Mouse (Mus musculus): Measurements from ENCODE around the gene Ankrd66. TPM values are rescaled to one million over a fixed set of nuclear protein-coding genes. Genes with fewer than 3 reads are reported as not detected.

The Ankrd66 gene
- polyA plus RNA-seq, 1 experiment from 2014 or later, result 0.16 TPM

DNA sequence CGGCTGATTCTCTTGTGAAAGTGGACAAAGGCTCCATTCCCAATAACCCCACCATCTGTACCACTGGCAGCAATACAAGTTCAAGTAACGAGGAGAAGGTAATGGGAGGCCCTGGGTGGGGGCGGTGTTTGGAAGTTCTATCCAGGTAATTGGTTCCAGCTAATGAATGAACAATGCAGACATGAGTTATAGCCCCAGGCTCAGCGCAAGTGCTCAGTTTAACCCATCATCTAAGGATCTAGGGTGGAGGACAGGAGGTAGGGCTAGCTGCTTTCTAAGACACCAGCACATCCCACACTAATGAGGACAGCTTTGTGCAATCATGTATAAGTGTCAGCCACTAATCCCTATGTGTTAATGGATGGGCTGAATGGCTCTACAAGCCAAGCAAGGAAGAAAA lies 32.7 kb downstream of the Ankrd66 start:
- no peak for ATAC-seq (ENCODE audit: low FRiP score)
- Histone ChIP-seq H3K4me2 (no peak overlapping the region), H3K27me3 (ENCODE audit: control insufficient read depth, insufficient read depth, low read length) (no peaks in the 10 kb centered on the region), H3K4me3 (ENCODE audit: low read depth, low read length) (no peak overlapping the region), H3K9ac (ENCODE audit: low read length) (no peak overlapping the region), H3K4me1 (ENCODE audit: control insufficient read depth, insufficient read depth, low read length) (no peaks in the 10 kb centered on the region), H3K9me3 (ENCODE audit: control insufficient read depth, low read length) (no peaks in the 10 kb centered on the region), H3K36me3 (ENCODE audit: control insufficient read depth, insufficient read depth, low read length) (no peaks in the 10 kb centered on the region), H3K27ac (ENCODE audit: low read depth, low read length) (no peak overlapping the region)
- DNase-seq (ENCODE audit: low spot score, missing footprints), result peak; percentile 77
- WGBS, result 70% methylated on average over 4 of the region's 4 CpGs

DNA sequence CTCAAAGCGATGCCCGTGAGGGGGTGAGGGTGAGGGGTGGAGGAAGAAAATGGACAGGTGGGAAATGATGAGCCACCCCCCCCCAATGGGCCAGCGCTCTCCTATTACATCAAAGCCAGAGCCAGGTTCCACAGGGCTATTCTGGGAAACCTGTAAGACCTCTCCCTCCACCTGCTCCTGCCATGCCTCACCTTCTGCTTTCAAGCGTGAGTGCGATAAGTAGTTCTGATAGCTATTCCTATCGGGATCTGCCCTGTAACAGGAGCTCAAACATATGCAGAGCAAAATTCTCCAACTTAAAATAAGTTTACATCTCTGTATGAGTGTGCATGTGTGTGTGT lies 38.9 kb downstream of the Ankrd66 start:
- Histone ChIP-seq H3K9ac (ENCODE audit: low read length) (no peak overlapping the region), H3K27me3 (ENCODE audit: control insufficient read depth, insufficient read depth, low read length) (no peaks in the 10 kb centered on the region), H3K36me3 (ENCODE audit: control insufficient read depth, insufficient read depth, low read length) (no peaks in the 10 kb centered on the region), H3K27ac (ENCODE audit: low read depth, low read length) (no peak overlapping the region), H3K9me3 (ENCODE audit: control insufficient read depth, low read length) (no peaks in the 10 kb centered on the region), H3K4me1 (ENCODE audit: control insufficient read depth, insufficient read depth, low read length) (no peaks in the 10 kb centered on the region), H3K4me2 (no peak overlapping the region), H3K4me3 (ENCODE audit: low read depth, low read length) (no peak overlapping the region)
- ATAC-seq (ENCODE audit: low FRiP score) (no peak), DNase-seq (ENCODE audit: low spot score, missing footprints) (no peak)
- WGBS, result 79% methylated on average over 6 of the region's 6 CpGs

DNA sequence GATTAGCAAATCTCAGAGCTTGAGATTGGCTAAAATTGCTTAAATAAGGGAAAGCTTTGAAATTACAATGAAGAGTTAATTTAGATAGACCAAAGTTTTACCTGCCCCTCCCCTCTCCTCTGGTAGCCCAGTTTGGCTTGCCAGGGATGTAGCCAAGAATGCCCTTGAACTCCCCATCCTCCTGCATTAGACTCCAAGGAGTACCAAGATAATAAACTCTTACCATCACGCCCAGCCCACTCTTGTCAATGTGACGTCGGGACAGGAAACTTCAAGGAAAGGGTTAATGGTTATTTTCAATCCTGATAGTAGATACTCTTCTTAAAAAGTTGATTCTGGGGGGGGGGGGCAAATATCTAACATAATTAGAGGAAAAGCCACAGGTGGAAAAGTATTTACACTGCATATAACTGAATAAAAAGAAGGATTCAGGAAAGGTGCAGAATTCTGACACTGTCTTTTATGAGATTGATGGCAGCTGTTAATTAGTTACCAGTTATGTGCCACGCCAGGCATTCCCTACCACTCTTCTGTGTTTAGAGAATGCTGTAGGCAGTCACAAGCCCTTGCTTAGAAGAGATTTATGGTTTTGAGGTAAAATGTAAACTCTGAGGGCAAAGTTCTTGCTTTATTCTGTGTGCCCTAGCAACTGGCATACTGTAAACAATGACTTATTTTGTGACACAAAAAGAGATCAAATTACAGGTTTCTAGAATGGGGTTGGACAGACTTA lies 39.4 kb downstream of the Ankrd66 start:
- WGBS, result 87% methylated on average over 4 of the region's 4 CpGs
- Histone ChIP-seq H3K4me1 (ENCODE audit: control insufficient read depth, insufficient read depth, low read length) (no peaks in the 10 kb centered on the region), H3K9me3 (ENCODE audit: control insufficient read depth, low read length) (no peaks in the 10 kb centered on the region), H3K27me3 (ENCODE audit: control insufficient read depth, insufficient read depth, low read length) (no peaks in the 10 kb centered on the region), H3K36me3 (ENCODE audit: control insufficient read depth, insufficient read depth, low read length) (no peaks in the 10 kb centered on the region), H3K9ac (ENCODE audit: low read length) (no peak overlapping the region), H3K4me2 (no peak overlapping the region), H3K27ac (ENCODE audit: low read depth, low read length) (no peak overlapping the region), H3K4me3 (ENCODE audit: low read depth, low read length) (no peak overlapping the region)
- no peak for ATAC-seq (ENCODE audit: low FRiP score)
- no peak for DNase-seq (ENCODE audit: low spot score, missing footprints)

DNA sequence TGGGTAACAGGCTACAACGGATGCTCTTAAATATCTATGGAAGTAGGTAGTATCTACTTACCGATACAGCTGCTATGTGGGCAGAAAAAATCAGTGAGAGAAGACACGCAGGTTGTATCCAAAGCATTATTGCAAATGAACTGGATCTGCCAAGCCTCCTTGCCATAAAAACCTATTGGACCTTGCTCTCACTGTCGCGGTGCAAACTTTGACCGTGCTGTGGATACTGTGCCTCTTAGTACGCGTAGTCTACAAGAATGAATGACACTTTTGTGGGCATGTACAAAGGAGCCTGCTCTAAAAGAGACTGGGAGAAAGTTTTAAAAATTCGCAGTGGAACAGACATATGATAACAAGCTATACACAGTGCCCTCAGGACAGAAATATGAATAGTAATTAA lies 40.8 kb downstream of the Ankrd66 start, which contains the start of gene Mep1a:
Mep1a (minus strand) TSS at position 221 of the 400 bp plus-strand sequence.
- no peak for ATAC-seq (ENCODE audit: low FRiP score)
- H3K36me3 ChIP-seq (ENCODE audit: control insufficient read depth, insufficient read depth, low read length), result no peaks in the 10 kb centered on the region
- DNase-seq (ENCODE audit: low spot score, missing footprints), result peak; percentile 17
- H3K4me3 ChIP-seq (ENCODE audit: low read depth, low read length), result no peak within 1 kb of the TSS
- no peak within 1 kb of the TSS for H3K4me2 ChIP-seq
- H3K27me3 ChIP-seq (ENCODE audit: control insufficient read depth, insufficient read depth, low read length), result no peaks in the 10 kb centered on the region
- 92% methylated on average over 9 of the region's 9 CpGs for WGBS
- no peak within 1 kb of the TSS for H3K9ac ChIP-seq (ENCODE audit: low read length)
- H3K4me1 ChIP-seq (ENCODE audit: control insufficient read depth, insufficient read depth, low read length), result no peaks in the 10 kb centered on the region
- H3K27ac ChIP-seq (ENCODE audit: low read depth, low read length), result no peak within 1 kb of the TSS
- no peaks in the 10 kb centered on the region for H3K9me3 ChIP-seq (ENCODE audit: control insufficient read depth, low read length)

DNA sequence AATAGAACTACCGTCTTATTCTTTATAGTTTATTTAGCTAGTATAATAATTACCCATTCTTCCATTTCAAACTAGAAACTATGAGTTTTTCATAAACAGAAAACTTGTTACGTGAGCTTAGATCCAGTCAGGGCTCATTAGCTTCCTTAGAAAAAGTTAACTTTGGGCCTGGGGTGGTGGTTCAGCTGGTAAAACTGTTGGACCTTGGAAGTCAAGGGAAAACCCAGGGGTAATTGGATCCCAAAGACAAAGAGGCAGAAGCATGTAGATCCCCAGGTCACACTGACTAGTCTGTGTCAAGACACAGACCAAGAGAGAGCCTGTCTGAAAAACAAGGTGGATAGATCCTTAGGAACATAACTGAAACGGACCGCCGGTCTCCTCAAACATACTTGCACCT lies 41.8 kb downstream of the Ankrd66 start:
- Histone ChIP-seq H3K9me3 (ENCODE audit: control insufficient read depth, low read length) (no peaks in the 10 kb centered on the region), H3K4me1 (ENCODE audit: control insufficient read depth, insufficient read depth, low read length) (no peaks in the 10 kb centered on the region), H3K36me3 (ENCODE audit: control insufficient read depth, insufficient read depth, low read length) (no peaks in the 10 kb centered on the region), H3K27ac (ENCODE audit: low read depth, low read length) (no peak overlapping the region), H3K4me3 (ENCODE audit: low read depth, low read length) (no peak overlapping the region), H3K4me2 (no peak overlapping the region), H3K9ac (ENCODE audit: low read length) (no peak overlapping the region), H3K27me3 (ENCODE audit: control insufficient read depth, insufficient read depth, low read length) (no peaks in the 10 kb centered on the region)
- DNase-seq (ENCODE audit: low spot score, missing footprints) (peak; percentile 47), ATAC-seq (ENCODE audit: low FRiP score) (no peak)
- 95% methylated on average over 5 of the region's 5 CpGs for WGBS

DNA sequence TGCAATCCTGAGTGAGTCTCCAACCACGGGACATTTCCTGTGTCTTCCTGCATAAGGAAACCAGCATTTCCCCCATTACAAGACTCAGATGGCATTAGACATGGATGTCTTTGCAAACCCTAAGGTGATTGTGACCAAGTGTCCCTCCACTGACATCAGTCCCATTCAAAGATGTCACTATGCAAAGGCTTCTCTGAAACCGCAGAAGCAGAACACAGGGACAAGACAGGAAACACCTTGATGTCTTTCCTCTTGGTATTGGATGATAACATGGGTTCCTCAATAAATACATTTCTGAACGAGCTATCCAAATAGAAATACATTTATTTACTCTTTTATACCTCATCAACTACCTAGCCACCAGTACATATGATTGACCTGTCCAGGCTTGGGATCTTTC lies 42.2 kb downstream of the Ankrd66 start:
- H3K4me1 ChIP-seq (ENCODE audit: control insufficient read depth, insufficient read depth, low read length), result no peaks in the 10 kb centered on the region
- DNase-seq (ENCODE audit: low spot score, missing footprints) (no peak), ATAC-seq (ENCODE audit: low FRiP score) (no peak)
- H3K4me2 ChIP-seq, result no peak overlapping the region
- H3K27me3 ChIP-seq (ENCODE audit: control insufficient read depth, insufficient read depth, low read length), result no peaks in the 10 kb centered on the region
- no peaks in the 10 kb centered on the region for H3K9me3 ChIP-seq (ENCODE audit: control insufficient read depth, low read length)
- no peak overlapping the region for H3K27ac ChIP-seq (ENCODE audit: low read depth, low read length)
- no peak overlapping the region for H3K9ac ChIP-seq (ENCODE audit: low read length)
- H3K4me3 ChIP-seq (ENCODE audit: low read depth, low read length), result no peak overlapping the region
- no peaks in the 10 kb centered on the region for H3K36me3 ChIP-seq (ENCODE audit: control insufficient read depth, insufficient read depth, low read length)
- WGBS, result 84% methylated on average over 3 of the region's 3 CpGs

DNA sequence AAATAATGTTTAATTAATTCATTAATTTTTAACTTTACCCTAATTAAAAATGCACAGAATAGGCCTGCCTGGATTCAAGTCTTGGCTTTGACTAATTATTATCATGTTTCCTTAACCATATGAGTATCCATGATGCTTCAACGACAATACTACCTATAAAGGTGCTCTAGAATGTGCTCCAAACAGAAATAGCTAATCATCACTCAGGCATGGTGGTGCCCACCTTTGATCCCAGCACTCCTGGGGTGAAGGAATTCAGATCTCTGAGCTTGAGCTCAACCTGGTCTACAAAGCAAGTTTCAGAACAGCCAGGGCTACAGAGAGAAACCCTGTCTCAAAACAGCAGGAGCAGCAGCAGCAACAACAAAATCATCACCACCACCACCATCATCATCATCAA lies 42.9 kb downstream of the Ankrd66 start:
- ATAC-seq (ENCODE audit: low FRiP score) (no peak), DNase-seq (ENCODE audit: low spot score, missing footprints) (peak; percentile 62)
- no peaks in the 10 kb centered on the region for H3K27me3 ChIP-seq (ENCODE audit: control insufficient read depth, insufficient read depth, low read length)
- 74% methylated on average over 1 of the region's 1 CpGs for WGBS
- H3K27ac ChIP-seq (ENCODE audit: low read depth, low read length), result no peak overlapping the region
- no peaks in the 10 kb centered on the region for H3K9me3 ChIP-seq (ENCODE audit: control insufficient read depth, low read length)
- no peak overlapping the region for H3K4me2 ChIP-seq
- H3K36me3 ChIP-seq (ENCODE audit: control insufficient read depth, insufficient read depth, low read length), result no peaks in the 10 kb centered on the region
- no peak overlapping the region for H3K4me3 ChIP-seq (ENCODE audit: low read depth, low read length)
- H3K9ac ChIP-seq (ENCODE audit: low read length), result no peak overlapping the region
- no peaks in the 10 kb centered on the region for H3K4me1 ChIP-seq (ENCODE audit: control insufficient read depth, insufficient read depth, low read length)

DNA sequence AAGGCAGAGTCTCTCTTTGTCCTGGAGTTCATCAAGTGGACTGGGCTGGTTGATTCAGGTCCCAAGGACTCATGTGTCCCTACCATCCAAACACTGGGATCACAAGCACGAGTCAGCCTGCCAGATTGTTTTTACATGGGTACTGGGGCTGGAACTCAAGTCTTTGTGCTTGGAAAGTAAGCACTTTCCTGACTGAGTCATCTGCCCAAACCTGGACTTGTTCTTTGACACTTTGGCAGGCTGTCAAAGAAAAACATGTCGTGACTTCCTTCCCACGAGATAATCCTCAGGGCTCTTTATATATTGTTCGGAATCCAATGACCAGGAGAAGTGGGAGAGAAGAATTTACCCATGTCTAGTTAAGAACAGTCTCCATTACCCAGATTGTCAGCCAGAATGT lies 45.9 kb downstream of the Ankrd66 start:
- ATAC-seq (ENCODE audit: low FRiP score) (no peak), DNase-seq (ENCODE audit: low spot score, missing footprints) (no peak)
- no peaks in the 10 kb centered on the region for H3K27me3 ChIP-seq (ENCODE audit: control insufficient read depth, insufficient read depth, low read length)
- H3K27ac ChIP-seq (ENCODE audit: low read depth, low read length), result no peak overlapping the region
- no peaks in the 10 kb centered on the region for H3K9me3 ChIP-seq (ENCODE audit: control insufficient read depth, low read length)
- H3K4me2 ChIP-seq, result no peak overlapping the region
- H3K4me1 ChIP-seq (ENCODE audit: control insufficient read depth, insufficient read depth, low read length), result no peaks in the 10 kb centered on the region
- 88% methylated on average over 4 of the region's 4 CpGs for WGBS
- no peak overlapping the region for H3K9ac ChIP-seq (ENCODE audit: low read length)
- H3K4me3 ChIP-seq (ENCODE audit: low read depth, low read length), result no peak overlapping the region
- no peaks in the 10 kb centered on the region for H3K36me3 ChIP-seq (ENCODE audit: control insufficient read depth, insufficient read depth, low read length)

DNA sequence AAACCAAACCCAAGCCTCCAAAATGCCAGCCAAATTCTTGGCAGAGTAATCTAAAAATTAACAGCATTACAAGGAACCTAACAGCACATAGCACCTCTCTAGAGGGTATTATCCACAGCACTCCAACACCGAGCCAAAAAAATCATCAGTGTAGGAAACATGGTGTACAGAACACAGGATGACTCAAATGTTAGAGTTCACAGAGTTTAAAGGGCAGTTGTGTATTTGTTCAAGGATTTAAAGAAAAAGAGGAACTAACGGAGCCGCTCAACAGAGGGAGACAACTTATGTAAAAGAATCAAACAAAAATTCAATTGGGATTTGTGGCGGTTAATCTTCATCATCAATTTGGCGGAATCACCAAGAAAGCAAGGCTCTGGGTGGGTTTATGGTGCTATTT lies 47.9 kb downstream of the Ankrd66 start:
- ATAC-seq (ENCODE audit: low FRiP score) (no peak), DNase-seq (ENCODE audit: low spot score, missing footprints) (peak; percentile 71)
- no peaks in the 10 kb centered on the region for H3K4me1 ChIP-seq (ENCODE audit: control insufficient read depth, insufficient read depth, low read length)
- H3K4me3 ChIP-seq (ENCODE audit: low read depth, low read length), result no peak overlapping the region
- H3K4me2 ChIP-seq, result no peak overlapping the region
- H3K9me3 ChIP-seq (ENCODE audit: control insufficient read depth, low read length), result no peaks in the 10 kb centered on the region
- no peaks in the 10 kb centered on the region for H3K36me3 ChIP-seq (ENCODE audit: control insufficient read depth, insufficient read depth, low read length)
- H3K27me3 ChIP-seq (ENCODE audit: control insufficient read depth, insufficient read depth, low read length), result no peaks in the 10 kb centered on the region
- H3K27ac ChIP-seq (ENCODE audit: low read depth, low read length), result no peak overlapping the region
- 79% methylated on average over 5 of the region's 5 CpGs for WGBS
- no peak overlapping the region for H3K9ac ChIP-seq (ENCODE audit: low read length)
